Mouse (Mus musculus) cerebellum, adult 2 months (tissue): ENCODE results near the gene Car6. TPM values are rescaled to one million over a fixed set of nuclear protein-coding genes. Genes with fewer than 3 reads are reported as not detected.
A peak's percentile ranks its signal among the peaks of the same experiment; 100 is the strongest.

ENCODE experiments used
- DNase-seq, 2 experiments: peaks; one replicate each; pipeline ENCODE4 v3.0.0; 2021
- H3K27ac ChIP-seq: fragments of 200-500 bp; 2 replicates; pipeline ENCODE4 v1.5.1; 2012; ENCODE audit warnings: low read length, control low read depth, inconsistent platforms; ENCODE audit not compliant: insufficient read depth
- H3K27me3 ChIP-seq: fragments of 200-500 bp; 2 replicates; pipeline ENCODE4 v1.6.1; 2012; ENCODE audit warnings: inconsistent platforms, mild to moderate bottlenecking, low read length, moderate library complexity; ENCODE audit not compliant: control insufficient read depth, insufficient read depth
- H3K4me1 ChIP-seq: fragments of 200-500 bp; 2 replicates; pipeline ENCODE4 v1.6.1; 2011; ENCODE audit warnings: low read length; ENCODE audit not compliant: control insufficient read depth, insufficient read depth
- H3K4me3 ChIP-seq: fragments of 200-500 bp; replicated peaks from 2 replicates; pipeline ENCODE3; 2011; ENCODE audit warnings: mild to moderate bottlenecking, low read depth, low read length, control low read depth; ENCODE audit not compliant: insufficient read depth
- CTCF ChIP-seq: fragments of 200-500 bp; IDR thresholded peaks from 2 replicates; pipeline ENCODE4 v1.5.1; 2011; ENCODE audit warnings: low read depth, mild to moderate bottlenecking, control low read depth, low read length, moderate library complexity, borderline replicate concordance; ENCODE audit not compliant: insufficient read depth
- POLR2A ChIP-seq: fragments of 200-500 bp; IDR thresholded peaks from 2 replicates; pipeline ENCODE4 v1.6.1; 2011; ENCODE audit warnings: low read length, control low read depth, borderline replicate concordance; ENCODE audit not compliant: insufficient read depth
- WGBS: fragments of 180-500 bp; shearing (Covaris S2); methylation state at CpG from one replicate; pipeline ENCODE4 v1.1.7; 2018; 5-methylcytosine and 5-hydroxymethylcytosine counted together
- polyA plus RNA-seq: library from polyadenylated mRNA; depleted of rRNA; stranded (reverse); fragments of >200 nt; gene quantifications from 2 replicates; pipeline ENCODE4 v1.2.3, GENCODE M21; 2012; rRNA removed

The Car6 gene
- polyA plus RNA-seq, 1 experiment: not detected

- Histone ChIP-seq H3K4me1 (no peaks in the 10 kb centered on the region), H3K4me3 (no peak overlapping the region), H3K27me3 (no peaks in the 10 kb centered on the region), H3K27ac (no peak overlapping the region)
- no peak for DNase-seq
- no peak for TF ChIP-seq CTCF
- TF ChIP-seq POLR2A: no peak
- 82% methylated on average over 4 of the region's 4 CpGs for WGBS
These were observed 54.8 kb downstream of the Car6 start for GRCm38 (mm10) chr4:150146286-150146685.

GRCm38 (mm10) chr4:150144242-150144641 is 56.9 kb downstream of the Car6 start:
- DNase-seq: no peak
- H3K4me1 ChIP-seq: no peaks in the 10 kb centered on the region
- no peak overlapping the region for H3K27ac ChIP-seq
- 33% methylated on average over 12 of the region's 12 CpGs for WGBS
- no peak overlapping the region for H3K4me3 ChIP-seq
- TF ChIP-seq CTCF (no peak), POLR2A (no peak)
- H3K27me3 ChIP-seq: no peaks in the 10 kb centered on the region

GRCm38 (mm10) chr4:150140346-150140745 is 60.8 kb downstream of the Car6 start:
- Histone ChIP-seq H3K27me3 (no peaks in the 10 kb centered on the region), H3K4me1 (peaks cover 3% of the 10 kb centered on the region), H3K4me3 (no peak overlapping the region), H3K27ac (no peak overlapping the region)
- no peak for DNase-seq
- 49% methylated on average over 7 of the region's 7 CpGs for WGBS
- TF ChIP-seq CTCF: no peak
- TF ChIP-seq POLR2A: no peak

GRCm38 (mm10) chr4:150139090-150139489 is 62.0 kb downstream of the Car6 start:
- no peaks in the 10 kb centered on the region for H3K27me3 ChIP-seq
- no peak overlapping the region for H3K4me3 ChIP-seq
- peaks cover 3% of the 10 kb centered on the region for H3K4me1 ChIP-seq
- TF ChIP-seq CTCF (no peak), POLR2A (no peak)
- no peak for DNase-seq
- H3K27ac ChIP-seq: no peak overlapping the region
- WGBS: 50% methylated on average over 13 of the region's 13 CpGs

GRCm38 (mm10) chr4:150138084-150138543 is 63.0 kb downstream of the Car6 start:
- no peaks in the 10 kb centered on the region for H3K27me3 ChIP-seq
- H3K4me1 ChIP-seq: peaks cover 3% of the 10 kb centered on the region
- TF ChIP-seq POLR2A (no peak), CTCF (no peak)
- H3K27ac ChIP-seq: no peak overlapping the region
- peak overlapping the region; percentile 38 for H3K4me3 ChIP-seq
- peak; percentile 32 to 50 for DNase-seq
- 17% methylated on average over 9 of the region's 9 CpGs for WGBS

- H3K4me1 ChIP-seq: peaks cover 3% of the 10 kb centered on the region
- WGBS: 81% methylated on average over 7 of the region's 7 CpGs
- DNase-seq: no peak
- no peak overlapping the region for H3K27ac ChIP-seq
- H3K4me3 ChIP-seq: no peak overlapping the region
- TF ChIP-seq POLR2A (no peak), CTCF (no peak)
- H3K27me3 ChIP-seq: no peaks in the 10 kb centered on the region
These were observed 63.6 kb downstream of the Car6 start for GRCm38 (mm10) chr4:150137368-150138083.

Other genes starting within 250 kb of the Car6 start
- gene Spsb1, start 246.3 kb downstream of the Car6 start, polyA plus RNA-seq: 25.3 and 26.3 TPM in 2 replicates
- gene H6pd, start 192.3 kb downstream of the Car6 start, polyA plus RNA-seq: 11.6 and 14.1 TPM in 2 replicates
- gene Gpr157, start 114.0 kb downstream of the Car6 start, polyA plus RNA-seq: 2.9 and 3.1 TPM in 2 replicates
- 1.7 and 2.2 TPM in 2 replicates for gene Slc2a5, start 82.0 kb downstream of the Car6 start, polyA plus RNA-seq
- gene Slc2a7, start 52.4 kb downstream of the Car6 start, polyA plus RNA-seq: not detected in 2 replicates
- gene Eno1, start 35.4 kb upstream of the Car6 start, polyA plus RNA-seq: 918 and 961 TPM in 2 replicates
- 69.1 and 73.2 TPM in 2 replicates for gene Rere, start 80.3 kb upstream of the Car6 start, polyA plus RNA-seq